Mouse (Mus musculus) E14TG2a.4 (cell line): ENCODE data around the gene Zfp408.

Source experiments
- H3K27me3 ChIP-seq: 2 replicates; pipeline ENCODE4 v1.6.1; 2014; ENCODE audit warnings: low read length, control low read depth; ENCODE audit not compliant: insufficient read depth
- H3K36me3 ChIP-seq: 2 replicates; pipeline ENCODE4 v1.6.1; 2014; ENCODE audit warnings: low read length, control low read depth; ENCODE audit not compliant: insufficient read depth
- H3K4me1 ChIP-seq: replicated peaks from 2 replicates; pipeline ENCODE4 v1.6.1; 2014; ENCODE audit warnings: low read depth, low read length, control low read depth
- H3K4me3 ChIP-seq: replicated peaks from 2 replicates; pipeline ENCODE4 v1.5.1; 2014; ENCODE audit warnings: mild to moderate bottlenecking, low read length
- H3K9me3 ChIP-seq: 2 replicates; pipeline ENCODE4 v1.6.1; 2014; ENCODE audit warnings: low read length, control low read depth
- CTCF ChIP-seq: conservative IDR thresholded peaks from 2 replicates; pipeline ENCODE4 v1.5.1; 2014; ENCODE audit warnings: low read length
- NANOG ChIP-seq: IDR thresholded peaks from 2 replicates; pipeline ENCODE4 v1.6.1; 2014; ENCODE audit warnings: borderline replicate concordance, low read length, mixed read lengths
- POU5F1 ChIP-seq: IDR thresholded peaks from 2 replicates; pipeline ENCODE4 v1.6.1; 2014; ENCODE audit warnings: low read length, borderline replicate concordance

Zfp408 gene

DNA sequence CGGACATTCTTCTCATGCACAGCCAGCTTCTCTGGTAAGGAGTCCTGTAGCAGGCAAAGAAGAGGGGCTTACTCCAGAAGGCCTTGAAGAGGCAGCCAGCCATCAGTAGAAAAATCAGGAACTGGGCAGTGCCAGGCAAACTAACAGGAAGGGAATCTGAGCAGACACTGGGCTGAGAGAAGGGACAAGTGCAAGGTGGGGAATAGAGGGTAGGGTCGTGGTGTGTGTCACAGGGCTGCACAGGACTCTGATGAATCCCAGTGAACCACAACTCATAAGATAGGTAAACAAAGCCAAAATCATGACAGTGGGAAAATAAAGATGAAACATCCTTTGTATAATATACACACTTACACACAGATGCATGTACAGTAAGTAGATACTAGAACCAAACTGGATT is 26.8 kb upstream of the Zfp408 start:
- no peak for TF ChIP-seq CTCF
- no peak for TF ChIP-seq POU5F1
- no peaks in the 10 kb centered on the region for H3K27me3 ChIP-seq
- H3K4me1 ChIP-seq: peaks cover 33% of the 10 kb centered on the region
- no peak overlapping the region for H3K4me3 ChIP-seq
- H3K9me3 ChIP-seq: no peaks in the 10 kb centered on the region
- peaks cover 97% of the 10 kb centered on the region for H3K36me3 ChIP-seq

DNA sequence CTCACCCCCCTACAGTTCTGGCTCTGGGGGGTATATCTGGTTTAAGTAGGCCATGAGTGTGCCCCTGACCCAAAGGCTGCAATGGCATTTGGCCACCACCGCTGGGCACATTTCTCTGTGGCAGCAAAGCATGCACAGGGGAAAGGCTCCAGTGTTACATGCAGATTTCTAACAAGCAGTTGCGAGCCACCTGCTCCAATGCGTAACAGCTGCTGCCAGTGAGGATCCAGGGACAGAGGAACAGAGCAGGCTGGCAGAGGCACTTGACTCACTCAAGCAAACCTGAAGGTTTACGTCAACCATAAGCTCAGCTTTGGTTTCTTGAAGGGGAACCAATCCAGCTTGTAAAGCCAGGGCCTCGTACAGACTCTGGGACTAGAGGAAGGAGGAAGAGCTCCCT is 25.3 kb upstream of the Zfp408 start:
- TF ChIP-seq CTCF: no peak
- TF ChIP-seq POU5F1: no peak
- TF ChIP-seq NANOG: no peak
- H3K4me3 ChIP-seq: no peak overlapping the region
- H3K4me1 ChIP-seq: peaks cover 33% of the 10 kb centered on the region
- no peaks in the 10 kb centered on the region for H3K27me3 ChIP-seq
- no peaks in the 10 kb centered on the region for H3K9me3 ChIP-seq
- peaks cover 97% of the 10 kb centered on the region for H3K36me3 ChIP-seq

DNA sequence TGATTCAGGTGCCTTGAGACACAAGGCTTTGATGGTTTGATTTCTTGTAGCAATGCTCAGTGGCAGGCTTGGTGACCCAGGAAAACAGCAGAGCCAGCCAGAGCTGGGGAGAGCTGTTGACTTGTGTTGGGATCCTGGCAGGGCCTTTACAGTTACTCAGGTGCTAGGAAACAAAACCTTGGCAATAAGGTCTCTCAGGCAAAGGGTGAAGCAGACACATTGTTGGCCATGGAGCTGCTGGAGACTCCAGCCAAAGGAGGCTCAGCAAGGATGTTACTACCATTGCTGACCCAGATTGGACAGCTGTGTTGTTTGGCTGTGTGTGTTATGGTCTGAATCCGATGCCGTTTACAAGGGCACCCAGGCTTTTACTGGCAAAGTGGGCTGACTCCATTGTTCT is 24.0 kb upstream of the Zfp408 start:
- Histone ChIP-seq H3K27me3 (no peaks in the 10 kb centered on the region), H3K4me1 (peaks cover 42% of the 10 kb centered on the region), H3K36me3 (peaks cover 97% of the 10 kb centered on the region), H3K4me3 (no peak overlapping the region), H3K9me3 (no peaks in the 10 kb centered on the region)
- TF ChIP-seq NANOG (no peak), POU5F1 (no peak), CTCF (no peak)

DNA sequence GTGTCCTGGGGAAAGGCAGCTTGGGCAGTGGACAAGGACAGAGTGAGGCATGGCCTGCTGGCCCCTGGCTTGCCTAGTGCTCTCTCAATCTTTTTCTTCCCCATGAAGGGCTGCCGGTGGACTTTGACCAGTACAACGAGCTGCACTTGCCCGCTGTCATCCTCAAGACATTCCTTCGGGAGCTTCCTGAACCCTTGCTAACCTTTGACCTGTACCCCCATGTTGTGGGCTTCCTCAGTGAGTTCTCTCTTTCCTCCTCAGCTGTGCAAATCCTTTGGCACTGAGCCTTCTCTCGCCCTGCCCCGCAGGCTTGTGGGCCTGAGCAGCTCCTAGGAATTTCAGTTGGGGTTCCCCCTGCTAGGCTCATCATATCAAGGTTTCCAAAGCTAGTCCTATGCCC is 20.4 kb upstream of the Zfp408 start:
- Histone ChIP-seq H3K9me3 (no peaks in the 10 kb centered on the region), H3K4me1 (peaks cover 59% of the 10 kb centered on the region), H3K4me3 (no peak overlapping the region), H3K27me3 (no peaks in the 10 kb centered on the region), H3K36me3 (peaks cover 70% of the 10 kb centered on the region)
- TF ChIP-seq NANOG (no peak), CTCF (no peak), POU5F1 (no peak)

DNA sequence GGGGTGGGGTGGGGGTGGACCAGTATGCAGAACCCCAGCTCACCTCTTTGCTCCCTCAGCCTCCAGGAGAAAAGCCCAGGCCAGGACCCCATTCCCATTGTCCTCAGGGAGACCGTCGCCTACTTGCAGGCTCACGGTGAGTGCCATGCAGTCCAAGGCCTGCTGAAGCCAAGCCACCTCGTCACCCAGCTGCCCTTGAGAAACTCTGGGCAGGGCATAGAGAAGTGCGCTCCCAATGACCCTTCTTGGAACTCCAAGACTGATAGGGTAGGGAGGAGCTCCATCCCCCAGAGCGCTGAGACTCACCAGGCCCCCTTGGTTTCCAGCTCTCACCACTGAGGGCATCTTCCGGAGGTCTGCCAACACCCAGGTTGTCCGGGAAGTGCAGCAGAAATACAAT is 19.7 kb upstream of the Zfp408 start:
- TF ChIP-seq NANOG: no peak
- no peak for TF ChIP-seq POU5F1
- no peak for TF ChIP-seq CTCF
- Histone ChIP-seq H3K4me3 (no peak overlapping the region), H3K9me3 (no peaks in the 10 kb centered on the region), H3K36me3 (peaks cover 67% of the 10 kb centered on the region), H3K27me3 (no peaks in the 10 kb centered on the region), H3K4me1 (peaks cover 51% of the 10 kb centered on the region)

DNA sequence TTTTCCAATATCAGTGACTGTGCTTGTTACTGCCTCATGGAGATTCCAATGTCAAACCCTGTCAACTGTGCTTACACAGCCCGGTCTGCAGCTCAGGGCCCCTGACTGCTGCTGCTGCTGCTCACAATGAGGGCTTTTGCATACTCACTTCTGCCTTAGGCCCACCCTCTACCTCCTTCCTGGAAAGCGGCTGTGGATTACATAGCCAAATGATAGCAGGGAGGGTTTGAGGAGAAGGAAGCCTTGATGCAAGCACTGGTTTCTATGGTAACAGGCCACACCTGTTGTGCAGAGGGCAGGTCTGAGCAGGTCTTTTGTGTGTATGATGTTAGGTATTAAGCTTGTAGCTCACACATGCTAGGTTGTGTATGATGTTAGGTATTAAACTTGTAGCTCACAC is 18.2 kb upstream of the Zfp408 start:
- no peak overlapping the region for H3K4me3 ChIP-seq
- no peaks in the 10 kb centered on the region for H3K9me3 ChIP-seq
- TF ChIP-seq NANOG (no peak), POU5F1 (no peak), CTCF (no peak)
- H3K27me3 ChIP-seq: no peaks in the 10 kb centered on the region
- H3K4me1 ChIP-seq: peaks cover 36% of the 10 kb centered on the region
- H3K36me3 ChIP-seq: peaks cover 69% of the 10 kb centered on the region

DNA sequence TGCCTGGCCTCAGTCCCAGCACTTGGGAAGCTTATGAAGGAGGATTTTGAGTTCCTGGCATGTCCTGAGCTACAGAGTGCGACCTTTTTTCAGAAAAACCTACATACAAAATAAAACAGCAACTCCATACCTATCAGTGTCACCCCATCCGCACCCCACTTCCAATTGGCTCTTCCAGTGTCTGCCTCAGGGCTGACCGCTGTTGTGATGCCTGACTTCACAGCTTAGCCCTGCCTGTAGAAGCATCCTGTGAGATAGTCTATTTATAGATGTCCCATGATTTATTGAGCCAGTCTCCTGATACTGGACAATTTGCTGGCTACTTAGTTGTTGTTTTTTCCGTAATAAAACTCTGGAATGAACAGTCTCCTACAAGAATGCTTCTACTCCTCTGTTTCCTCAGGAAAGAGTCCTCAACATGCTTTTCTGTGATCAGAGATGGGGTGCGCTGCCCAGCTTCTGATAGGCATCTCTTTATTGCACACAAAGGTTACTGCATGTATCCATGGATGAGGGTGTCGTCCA is 16.9 kb upstream of the Zfp408 start:
- no peak overlapping the region for H3K4me3 ChIP-seq

DNA sequence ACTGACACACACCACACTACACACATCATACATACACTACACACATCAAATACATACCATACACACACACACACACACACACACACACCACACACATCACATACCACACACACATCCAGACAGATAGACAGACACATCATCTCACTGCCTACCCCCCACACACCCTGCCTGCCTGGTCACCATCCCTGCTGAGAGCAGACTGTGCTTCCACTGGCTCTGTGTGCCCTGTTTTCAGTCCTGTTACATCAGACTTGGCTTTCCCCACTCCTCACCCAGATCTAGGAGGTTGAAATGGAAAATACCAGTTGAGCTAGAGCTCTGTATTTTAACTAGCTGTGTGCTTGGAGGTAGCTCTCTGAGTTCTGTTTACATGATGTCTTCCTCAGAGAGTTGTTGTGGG is 15.2 kb upstream of the Zfp408 start:
- H3K36me3 ChIP-seq: peaks cover 56% of the 10 kb centered on the region
- H3K27me3 ChIP-seq: no peaks in the 10 kb centered on the region
- no peaks in the 10 kb centered on the region for H3K9me3 ChIP-seq
- TF ChIP-seq NANOG (no peak), POU5F1 (no peak), CTCF (no peak)
- peaks cover 30% of the 10 kb centered on the region for H3K4me1 ChIP-seq
- H3K4me3 ChIP-seq: no peak overlapping the region

More for the DNA sequence above, 16.9 kb upstream of the Zfp408 start:
- peaks cover 30% of the 10 kb centered on the region for H3K4me1 ChIP-seq
- H3K36me3 ChIP-seq: peaks cover 65% of the 10 kb centered on the region
- TF ChIP-seq CTCF: no peak
- TF ChIP-seq POU5F1: no peak
- TF ChIP-seq NANOG: no peak
- H3K9me3 ChIP-seq: no peaks in the 10 kb centered on the region
- no peaks in the 10 kb centered on the region for H3K27me3 ChIP-seq

DNA sequence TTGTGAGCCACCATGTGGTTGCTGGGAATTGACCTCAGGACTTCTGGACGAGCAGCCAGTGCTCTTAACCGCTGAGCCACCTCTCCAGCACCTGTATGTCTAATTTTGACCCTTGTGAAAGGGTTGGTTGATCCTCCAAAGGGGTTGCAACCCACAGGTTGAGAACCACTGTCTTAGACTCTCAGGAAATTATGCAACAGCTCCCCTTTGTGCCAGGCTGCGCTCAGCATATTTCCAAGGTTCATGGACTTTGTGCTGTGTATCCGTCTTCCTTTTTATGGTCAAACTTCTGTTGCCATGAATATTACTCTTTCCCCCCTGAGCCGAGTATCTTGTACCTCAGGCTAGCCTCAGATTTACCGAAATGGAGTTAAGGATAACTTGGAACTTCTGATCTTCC is 11.4 kb upstream of the Zfp408 start:
- no peaks in the 10 kb centered on the region for H3K9me3 ChIP-seq
- H3K4me3 ChIP-seq: no peak overlapping the region
- peaks cover 18% of the 10 kb centered on the region for H3K4me1 ChIP-seq
- H3K27me3 ChIP-seq: no peaks in the 10 kb centered on the region
- TF ChIP-seq POU5F1: no peak
- TF ChIP-seq CTCF: no peak
- no peak for TF ChIP-seq NANOG
- H3K36me3 ChIP-seq: peaks cover 71% of the 10 kb centered on the region
